Mouse (Mus musculus) Patski (cell line): ENCODE data around the gene Srl. TPM values are rescaled to one million over a fixed set of nuclear protein-coding genes. Genes with fewer than 3 reads are reported as not detected.
A peak's percentile ranks its signal among the peaks of the same experiment; 100 is the strongest.

ENCODE experiments used
- ATAC-seq: fragments of 100-300 bp; one replicate; pipeline ENCODE4 v1.8.0; 2021
- CTCF ChIA-PET: fragments of 350-600 bp; sonication (Branson Sonifier 250); formaldehyde crosslinking; loops from one replicate; lab custom pipeline; 2022; ENCODE audit warnings: inconsistent platforms; lab: Charles Lee
- POLR2A ChIA-PET: fragments of 350-600 bp; sonication (Branson Sonifier 250); formaldehyde crosslinking; loops from one replicate; lab custom pipeline; 2022; ENCODE audit warnings: antibody characterized with exemption, inconsistent platforms; lab: Charles Lee
- DNase-seq: peaks from one replicate; pipeline ENCODE4 v3.0.0-alpha.2; 2011; ENCODE audit warnings: low read depth, low spot score
- H3K27me3 ChIP-seq: fragments of 371-371 bp; one replicate; pipeline ENCODE4 v1.5.1; 2021
- CTCF ChIP-seq: fragments of 100-300 bp; IDR thresholded peaks from one replicate; pipeline ENCODE4 v1.5.1; 2021
- in situ Hi-C: fragments of 300-500 bp; cut with MboI; formaldehyde crosslinking; loops from 3 replicates; pipeline ENCODE4 v1.11.1; 2018; ENCODE audit warnings: low pct_unique_long_range_greater_than_20kb, mixed read lengths
- polyA plus RNA-seq: library from polyadenylated mRNA; unstranded; gene quantifications from one replicate; pipeline ENCODE4 v1.2.3, GENCODE M21; 2021

Srl gene
- polyA plus RNA-seq, 1 experiment from 2014 or later = 2.0 TPM

DNA sequence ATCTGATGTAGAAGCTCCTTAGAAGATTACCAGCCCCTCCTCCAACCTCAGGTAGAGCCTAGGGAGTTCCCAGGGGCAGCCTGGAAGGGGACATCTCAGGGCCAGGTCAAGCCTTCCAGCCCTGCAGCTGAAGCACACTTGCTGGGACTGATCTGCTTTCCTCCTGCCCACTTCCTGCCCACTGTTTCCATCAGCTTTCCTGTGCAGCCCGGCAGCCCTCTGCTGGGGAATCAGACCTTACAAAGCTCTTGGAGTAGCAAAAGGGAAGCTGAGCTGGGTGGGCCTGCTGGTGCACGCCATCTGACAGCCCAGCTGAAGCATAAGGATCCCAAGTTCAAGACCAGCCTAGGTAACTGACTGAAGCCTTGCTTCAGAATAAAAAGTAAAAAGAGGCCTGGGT is 35.3 kb upstream of the Srl start:
- CTCF ChIA-PET = interaction anchor here (1.2 to 6.3 kb wide), 7 partner anchors 9 to 30 kb away, joined by 3 to 39 read pairs (median 6); no protein-coding TSS in a partner anchor
- DNase-seq (no peak), ATAC-seq (no peak)
- in situ Hi-C loops = no loop called here
- no peaks in the 10 kb centered on the region for H3K27me3 ChIP-seq
- POLR2A ChIA-PET = no interaction called here
- no peak for TF ChIP-seq CTCF

- no peaks in the 10 kb centered on the region for H3K27me3 ChIP-seq
- in situ Hi-C loops = no loop called here
- TF ChIP-seq CTCF = no peak
- POLR2A ChIA-PET = no interaction called here
- no peak for DNase-seq
- no peak for ATAC-seq
- CTCF ChIA-PET = interaction anchor here (1.4 to 6.3 kb wide), 4 partner anchors 8 to 36 kb away, joined by 3 to 39 read pairs (median 8); no protein-coding TSS in a partner anchor
Observed at GRCm38 (mm10) chr16:4576038-4576437, 34.4 kb upstream of the Srl start.

GRCm38 (mm10) chr16:4570737-4571136 is 29.1 kb upstream of the Srl start:
- POLR2A ChIA-PET = interaction anchor here (1.4 kb wide), 1 partner anchor 47 kb away, joined by 4 read pairs; no protein-coding TSS in a partner anchor
- H3K27me3 ChIP-seq = no peaks in the 10 kb centered on the region
- no peak for TF ChIP-seq CTCF
- in situ Hi-C loops = no loop called here
- CTCF ChIA-PET = interaction anchor here (9.3 kb wide), 1 partner anchor 37 kb away, joined by 94 read pairs; no protein-coding TSS in a partner anchor
- ATAC-seq (no peak), DNase-seq (no peak)

DNA sequence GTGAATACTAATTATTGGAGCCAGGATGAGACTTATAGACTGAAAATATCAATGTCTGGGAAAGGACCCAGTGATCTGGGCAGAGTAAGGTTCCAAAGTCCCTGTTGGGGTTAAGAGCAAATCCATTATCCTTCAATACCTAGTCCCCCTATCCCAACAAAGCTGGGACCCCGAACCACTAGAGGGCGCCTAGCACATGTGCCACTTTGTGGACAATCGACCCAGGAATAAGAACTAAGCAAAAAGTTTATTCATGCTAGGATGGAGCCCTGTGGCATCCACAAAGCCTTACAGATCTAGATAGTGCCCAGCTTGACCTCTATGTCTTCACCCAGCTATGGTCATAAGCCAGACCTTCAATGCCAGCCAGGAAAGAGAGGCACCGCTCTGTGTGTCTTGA is 26.3 kb upstream of the Srl start:
- TF ChIP-seq CTCF = no peak
- ChIA-PET CTCF (interaction anchor here (1.2 to 9.3 kb wide), 9 partner anchors 9 to 99 kb away, joined by 5 to 94 read pairs (median 8); no protein-coding TSS in a partner anchor), POLR2A (interaction anchor here (0.8 to 0.9 kb wide), 2 partner anchors 10 to 40 kb away, joined by 3 read pairs; no protein-coding TSS in a partner anchor)
- in situ Hi-C loops = loop anchor here (5.0 kb wide), 1 partner anchor 44 kb away; no protein-coding TSS in a partner anchor
- ATAC-seq (peak; percentile 57), DNase-seq (no peak)
- H3K27me3 ChIP-seq = no peaks in the 10 kb centered on the region

- ChIA-PET CTCF (interaction anchor here (1.0 to 1.7 kb wide), 9 partner anchors 9 to 245 kb away, joined by 3 to 8 read pairs (median 4); no protein-coding TSS in a partner anchor), POLR2A (interaction anchor here (0.6 to 1.1 kb wide), 8 partner anchors 9 to 181 kb away, joined by 3 to 7 read pairs (median 3); no protein-coding TSS in a partner anchor)
- TF ChIP-seq CTCF = no peak
- in situ Hi-C loops = loop anchor here (5.0 kb wide), 1 partner anchor 107 kb away; no protein-coding TSS in a partner anchor
- no peaks in the 10 kb centered on the region for H3K27me3 ChIP-seq
- DNase-seq (peak; percentile 22), ATAC-seq (peak; percentile 5)
Observed at GRCm38 (mm10) chr16:4560145-4560952, 18.7 kb upstream of the Srl start.

GRCm38 (mm10) chr16:4559715-4560144 is 18.1 kb upstream of the Srl start, which contains the start of gene Tfap4:
Gene Tfap4, minus strand, starts transcription at chr16:4559854.
- in situ Hi-C loops = loop anchor here (5.0 kb wide), 1 partner anchor 108 kb away; no protein-coding TSS in a partner anchor
- CTCF ChIA-PET = interaction anchor here (1.0 to 1.7 kb wide), 7 partner anchors 10 to 245 kb away, joined by 3 to 8 read pairs (median 4); no protein-coding TSS in a partner anchor
- ATAC-seq = no peak
- TF ChIP-seq CTCF = no peak
- peak; percentile 64 for DNase-seq
- H3K27me3 ChIP-seq = no peaks in the 10 kb centered on the region
- POLR2A ChIA-PET = interaction anchor here (0.6 to 1.1 kb wide), 8 partner anchors 10 to 180 kb away, joined by 3 to 7 read pairs (median 3); no protein-coding TSS in a partner anchor

DNA sequence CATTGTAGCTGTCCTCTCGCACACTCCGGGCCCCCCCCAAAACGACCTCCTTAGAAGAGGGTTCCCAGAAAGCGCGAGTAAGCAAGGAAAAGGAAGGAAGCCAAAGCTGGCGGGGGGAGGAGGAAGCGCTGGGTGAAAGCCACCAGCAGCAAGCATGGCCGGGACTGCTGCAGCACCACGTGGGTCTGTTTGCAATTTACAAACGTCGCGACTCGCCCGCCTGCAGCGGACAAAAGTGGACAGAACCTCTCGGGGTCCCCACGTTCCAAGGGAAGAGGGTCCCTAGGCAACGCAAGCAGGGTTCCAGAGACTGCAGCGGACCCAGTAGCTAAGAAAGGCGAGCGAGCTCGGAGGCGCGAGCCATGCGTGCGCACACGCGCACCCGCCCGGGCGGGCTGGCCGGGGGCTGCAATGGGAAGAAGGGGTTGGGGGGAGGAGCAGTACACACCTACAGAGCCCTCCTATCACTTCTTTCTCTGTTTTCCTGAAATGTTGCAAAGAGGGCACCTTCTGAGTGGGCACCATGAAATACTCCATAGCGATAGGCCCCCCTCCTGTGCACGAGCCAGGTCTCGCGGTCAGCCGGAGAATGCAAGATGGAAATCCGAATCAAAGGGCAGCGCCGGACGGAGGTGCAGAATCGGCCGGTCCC is 17.5 kb upstream of the Srl start:
- peak; percentile 19 for ATAC-seq
- no peak for TF ChIP-seq CTCF
- DNase-seq = peak; percentile 7
- H3K27me3 ChIP-seq = no peaks in the 10 kb centered on the region
- in situ Hi-C loops = no loop called here
- ChIA-PET POLR2A (interaction anchor here (0.6 to 1.2 kb wide), 9 partner anchors 10 to 180 kb away, joined by 3 to 7 read pairs (median 3); no protein-coding TSS in a partner anchor), CTCF (interaction anchor here (1.0 to 5.3 kb wide), 10 partner anchors 9 to 244 kb away, joined by 3 to 30 read pairs (median 4); no protein-coding TSS in a partner anchor)

DNA sequence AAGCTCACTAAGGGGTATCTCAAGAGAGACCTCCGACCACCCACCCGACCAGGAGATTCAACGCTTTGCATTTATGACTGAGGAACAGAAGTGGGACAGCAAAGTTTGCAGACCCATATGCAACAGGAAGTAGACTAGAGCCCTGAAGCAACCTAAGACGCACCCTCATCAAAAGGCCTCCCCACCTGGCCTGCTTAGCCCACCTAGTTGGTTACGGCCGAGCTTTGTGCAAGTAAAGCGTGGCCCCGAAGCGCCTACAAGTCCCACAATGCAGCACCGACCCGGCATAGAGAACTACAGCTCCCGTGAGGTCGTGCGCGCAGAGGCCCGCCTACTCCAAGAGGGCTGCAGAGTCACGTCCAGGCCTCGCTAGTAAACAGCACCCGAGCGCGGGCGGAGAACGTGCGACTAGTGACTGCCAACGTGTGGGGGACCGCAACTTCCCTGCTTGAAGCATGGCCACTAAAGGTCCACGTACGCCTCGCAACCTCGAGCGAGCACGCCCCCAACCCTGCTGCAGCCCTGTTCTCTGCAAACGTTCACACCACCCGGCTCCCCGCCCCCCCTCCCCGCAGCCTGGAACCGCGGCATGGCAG is 16.9 kb upstream of the Srl start:
- CTCF ChIA-PET = interaction anchor here (0.8 to 5.3 kb wide), 5 partner anchors 9 to 88 kb away, joined by 3 to 30 read pairs (median 5); no protein-coding TSS in a partner anchor
- peak; percentile 28 for DNase-seq

GRCm38 (mm10) chr16:4557949-4558348 is 16.3 kb upstream of the Srl start:
- CTCF ChIA-PET = interaction anchor here (0.8 to 5.3 kb wide), 6 partner anchors 9 to 88 kb away, joined by 3 to 30 read pairs (median 4); no protein-coding TSS in a partner anchor
- no peak for TF ChIP-seq CTCF
- H3K27me3 ChIP-seq = no peaks in the 10 kb centered on the region
- in situ Hi-C loops = no loop called here
- ATAC-seq (peak; percentile 42), DNase-seq (peak; percentile 6)
- POLR2A ChIA-PET = interaction anchor here (0.7 to 1.2 kb wide), 2 partner anchors 10 to 50 kb away, joined by 3 read pairs; no protein-coding TSS in a partner anchor

More for the DNA sequence above, 16.9 kb upstream of the Srl start:
- peak; percentile 82 for ATAC-seq
- TF ChIP-seq CTCF = no peak
- H3K27me3 ChIP-seq = no peaks in the 10 kb centered on the region
- POLR2A ChIA-PET = interaction anchor here (0.7 to 1.2 kb wide), 2 partner anchors 9 to 50 kb away, joined by 3 read pairs; no protein-coding TSS in a partner anchor
- in situ Hi-C loops = no loop called here
